Comparison of ENCODE assay signal across 8 mouse cellular contexts in genomic region chr17:57248201-57248699, GRCm38 (mm10). TPM values are rescaled to one million over a fixed set of nuclear protein-coding genes. Genes with fewer than 3 reads are reported as not detected.
A peak's percentile ranks its signal among the peaks of the same experiment; 100 is the strongest.
DNase-seq lines count a peak whose midpoint lies in the region; TF ChIP-seq lines count a peak whose summit lies in the region.

Gpr108 (minus strand) TSS chr17:57248446.

- peak within 1 kb of the TSS; percentile 83 for H3K27ac ChIP-seq in cortical plate, adult 2 months (ENCODE audit: insufficient read depth, low read length)

- peak within 1 kb of the TSS; percentile 48 for H3K4me3 ChIP-seq in cortical plate, adult 2 months (ENCODE audit: insufficient read depth, low read length)
- peak within 1 kb of the TSS; percentile 100 for H3K4me3 ChIP-seq in megakaryocyte, embryonic 14.5 days (replicated peaks)

- DNase-seq in adipocyte (ENCODE audit: low spot score), result peak; percentile 96
- DNase-seq in gastrocnemius, adult 8-10 months (ENCODE audit: low spot score in 2 of 2), result peak; percentile 81 to 87
- DNase-seq in hindlimb bud, embryonic 11.5 days (ENCODE audit: extremely low spot score, low read depth, low spot score), result peak; percentile 63
- peak; percentile 72 to 87 for DNase-seq in left cerebral cortex, adult 8-10 months (ENCODE audit: low spot score in 2 of 2)
- DNase-seq in right cerebral cortex, postnatal 10 days (ENCODE audit: low spot score in 2 of 2), result peak; percentile 93 to 94
- peak; percentile 75 to 83 for DNase-seq in urinary bladder, postnatal 4 days (ENCODE audit: low spot score in 2 of 2)

- no peaks in the 10 kb centered on the region for H3K27me3 ChIP-seq in megakaryocyte, embryonic 14.5 days (replicated peaks)

- no peak for TF ChIP-seq POLR2A in cortical plate, adult 2 months (IDR thresholded peaks at IDR 0.05; ENCODE audit: extremely low read depth, insufficient read depth, low read length)

- peaks cover 2% of the 10 kb centered on the region; the same call in 1 of the 2 replicates for H3K4me1 ChIP-seq in cortical plate, adult 2 months (ENCODE audit: control insufficient read depth, insufficient read depth, low read length)
- H3K4me1 ChIP-seq in megakaryocyte, embryonic 14.5 days, result peaks cover 73% of the 10 kb centered on the region

- TF ChIP-seq CTCF in cortical plate, adult 2 months (IDR thresholded peaks at IDR 0.05; ENCODE audit: extremely low read depth, insufficient read depth, low read length), result peak; percentile 76

- peaks cover 46% of the 10 kb centered on the region for H3K36me3 ChIP-seq in megakaryocyte, embryonic 14.5 days (replicated peaks; ENCODE audit: low read length)

- no peaks in the 10 kb centered on the region for H3K9me3 ChIP-seq in megakaryocyte, embryonic 14.5 days

RNA-seq across cellular contexts. Expression of gene Gpr108, which starts in this region (rescaled TPM):
- 28.8 and 29.7 TPM in 2 replicates for polyA plus RNA-seq in cortical plate, adult 2 months (2012; rRNA removed)
- total RNA-seq in gastrocnemius, adult 8-10 months (2022), result 10 to 100 TPM; 24.3 to 28.1 (median 26.3) TPM
- total RNA-seq in left cerebral cortex, adult 8-10 months (2022), result 10 to 100 TPM; 26.5 to 27.8 (median 27.5) TPM
- polyA plus RNA-seq in megakaryocyte, embryonic 14.5 days (2012; ENCODE audit: insufficient read depth, low replicate concordance), result 30.6 and 33.1 TPM in 2 replicates

Comparison
In these comparisons a context has a peak if more than half of its experiments do, and no peak if none do; other contexts are left out.
1. Peak in every context shown above with its lines: DNase-seq, H3K4me3 ChIP-seq and H3K27ac ChIP-seq.